Mouse (Mus musculus) hindbrain, embryonic 16.5 days (tissue): ENCODE measurements at regions not wholly inside any gene's neighbourhood (a gene's known extent, or its start where the extent isn't known, plus 50 kb on each side); places are given as distances from the start of the nearest gene placed in this dataset.
"Not testable (repeated sequence)": the region's sequence is repeated elsewhere in the genome, so short reads cannot be mapped to it uniquely, and the experiment has no call there.

Experiments used
- ATAC-seq: fragments of 200-750 bp; cut with Nextera tagmentation; 2 replicates; pipeline ENCODE4 v1.8.0; 2017; ENCODE audit warnings: moderate TSS enrichment, moderate library complexity
- H3K27ac ChIP-seq: fragments of 300-500 bp; sonication (generic); 2 replicates; pipeline ENCODE4 v1.5.1; 2014; ENCODE audit warnings: low read depth, mild to moderate bottlenecking, control low read depth, low read length, moderate library complexity
- H3K27me3 ChIP-seq: fragments of 300-500 bp; sonication (generic); replicated peaks from 2 replicates; pipeline ENCODE4 v1.6.1; 2014; ENCODE audit warnings: low read length; ENCODE audit not compliant: control insufficient read depth, insufficient read depth
- H3K36me3 ChIP-seq: fragments of 300-500 bp; sonication (generic); 2 replicates; pipeline ENCODE4 v1.6.1; 2014; ENCODE audit warnings: mild to moderate bottlenecking, low read length, moderate library complexity, mixed read lengths; ENCODE audit not compliant: control insufficient read depth, insufficient read depth
- H3K4me1 ChIP-seq: fragments of 300-500 bp; sonication (generic); 2 replicates; pipeline ENCODE4 v1.6.1; 2014; ENCODE audit warnings: low read depth, low read length; ENCODE audit not compliant: control insufficient read depth, insufficient read depth
- H3K4me2 ChIP-seq: fragments of 300-500 bp; sonication (generic); 2 replicates; pipeline ENCODE4 v1.6.1; 2014; ENCODE audit warnings: mild to moderate bottlenecking, low read length, control low read depth, moderate library complexity
- H3K4me3 ChIP-seq: fragments of 300-500 bp; sonication (generic); 2 replicates; pipeline ENCODE4 v1.5.1; 2014; ENCODE audit warnings: mild to moderate bottlenecking, low read length, control low read depth, moderate library complexity
- H3K9ac ChIP-seq: fragments of 300-500 bp; sonication (generic); 2 replicates; pipeline ENCODE4 v1.6.1; 2014; ENCODE audit warnings: low read depth, mild to moderate bottlenecking, control low read depth, low read length, moderate library complexity
- H3K9me3 ChIP-seq: fragments of 300-500 bp; sonication (generic); 2 replicates; pipeline ENCODE4 v1.6.1; 2014; ENCODE audit warnings: mild to moderate bottlenecking, low read length, moderate library complexity; ENCODE audit not compliant: control insufficient read depth
- WGBS: fragments of 180-500 bp; shearing (Covaris S2); extraction: QIAGEN DNeasy Blood & Tissue Kit; methylation state at CpG from one replicate; pipeline ENCODE4 v1.1.7; 2014; 5-methylcytosine and 5-hydroxymethylcytosine counted together

DNA sequence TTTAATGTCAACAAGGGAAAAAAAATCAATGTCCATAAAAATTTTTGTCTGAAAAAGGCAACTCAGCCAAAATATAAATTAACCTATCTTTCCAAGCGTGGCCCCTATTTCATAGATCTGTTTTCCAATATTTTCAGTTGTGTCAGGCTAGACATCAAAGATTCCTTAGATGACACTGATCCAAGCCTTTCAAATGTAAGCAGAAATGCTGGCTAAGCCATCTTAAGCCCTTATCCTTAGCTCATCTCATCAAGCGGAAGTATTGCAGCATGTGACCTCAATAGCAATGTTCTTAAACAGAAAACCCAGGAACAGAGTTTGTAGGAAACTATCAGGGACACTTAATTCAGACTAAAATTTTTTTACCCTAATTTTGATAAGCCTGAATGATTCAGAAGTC, 327.8 kb upstream of the Cypt12 start:
- H3K9me3 ChIP-seq = no peaks in the 10 kb centered on the region
- 66% methylated on average over 2 of the region's 2 CpGs for WGBS
- H3K9ac ChIP-seq = no peak overlapping the region
- H3K27ac ChIP-seq = peak overlapping the region; percentile 56; the same call in 1 of the 2 replicates
- H3K4me3 ChIP-seq = no peak overlapping the region
- H3K36me3 ChIP-seq = no peaks in the 10 kb centered on the region
- no peak for ATAC-seq
- H3K4me1 ChIP-seq = peaks cover 4% of the 10 kb centered on the region; the same call in 1 of the 2 replicates
- H3K27me3 ChIP-seq = no peaks in the 10 kb centered on the region; the same call in 1 of the 2 replicates
- no peak overlapping the region for H3K4me2 ChIP-seq

- no peak overlapping the region for H3K9ac ChIP-seq
- no peak overlapping the region for H3K4me2 ChIP-seq
- no peak overlapping the region for H3K4me3 ChIP-seq
- no peaks in the 10 kb centered on the region for H3K4me1 ChIP-seq
- H3K9me3 ChIP-seq = no peaks in the 10 kb centered on the region
- no peaks in the 10 kb centered on the region for H3K36me3 ChIP-seq
- no peak overlapping the region for H3K27ac ChIP-seq
- no peak for ATAC-seq
- WGBS = 73% methylated on average over 3 of the region's 3 CpGs
- no peaks in the 10 kb centered on the region for H3K27me3 ChIP-seq
These were observed 315.7 kb upstream of the Cypt12 start for GRCm38 (mm10) chr3:17632484-17632883.

DNA sequence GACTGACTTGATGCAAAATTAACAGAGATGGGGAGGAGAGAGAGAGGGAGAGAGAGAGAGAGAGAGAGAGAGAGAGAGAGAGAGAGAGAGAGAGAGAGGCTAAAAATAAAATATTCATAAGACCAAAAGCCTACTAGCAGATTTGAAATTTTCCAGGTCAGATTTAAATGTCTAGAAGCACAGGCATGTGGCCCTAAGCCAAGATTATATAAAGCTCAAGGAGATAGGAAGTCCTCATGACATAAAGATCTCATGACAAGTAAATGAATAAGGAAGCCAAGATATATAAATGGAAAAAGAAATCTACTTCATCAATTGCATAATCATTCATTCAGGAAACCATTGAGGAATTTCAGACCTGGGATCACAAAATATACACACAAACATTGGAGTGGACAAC, 311.9 kb upstream of the Cypt12 start:
- Histone ChIP-seq H3K4me2 (no peak overlapping the region), H3K27ac (no peak overlapping the region), H3K9ac (no peak overlapping the region), H3K9me3 (no peaks in the 10 kb centered on the region), H3K27me3 (no peaks in the 10 kb centered on the region), H3K36me3 (no peaks in the 10 kb centered on the region), H3K4me1 (no peaks in the 10 kb centered on the region), H3K4me3 (no peak overlapping the region)
- no peak for ATAC-seq

DNA sequence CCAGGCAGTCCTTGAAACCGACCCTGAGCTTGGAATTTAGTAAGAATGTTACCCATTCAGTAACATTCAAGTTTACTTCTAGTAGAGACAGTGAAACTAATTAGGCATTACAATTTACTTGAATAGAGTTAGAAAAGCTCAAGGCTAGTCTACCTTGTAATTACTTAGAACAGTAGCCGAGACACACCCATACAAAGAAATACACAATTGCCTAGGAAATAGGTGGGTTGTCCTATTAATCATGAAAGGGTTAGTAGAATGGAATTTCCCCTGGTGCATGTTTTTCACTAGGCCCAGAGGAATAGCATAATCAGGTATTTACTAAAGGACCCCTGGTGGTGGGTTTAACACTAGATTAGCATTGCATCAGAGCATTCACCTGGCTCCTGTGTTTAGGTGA, 288.2 kb upstream of the Cypt12 start:
- not testable (repeated sequence) for H3K4me3 ChIP-seq, H3K27ac ChIP-seq, H3K27me3 ChIP-seq, H3K9me3 ChIP-seq, H3K4me1 ChIP-seq, ATAC-seq, H3K4me2 ChIP-seq, H3K9ac ChIP-seq, H3K36me3 ChIP-seq
- 90% methylated on average over 2 of the region's 2 CpGs for WGBS

DNA sequence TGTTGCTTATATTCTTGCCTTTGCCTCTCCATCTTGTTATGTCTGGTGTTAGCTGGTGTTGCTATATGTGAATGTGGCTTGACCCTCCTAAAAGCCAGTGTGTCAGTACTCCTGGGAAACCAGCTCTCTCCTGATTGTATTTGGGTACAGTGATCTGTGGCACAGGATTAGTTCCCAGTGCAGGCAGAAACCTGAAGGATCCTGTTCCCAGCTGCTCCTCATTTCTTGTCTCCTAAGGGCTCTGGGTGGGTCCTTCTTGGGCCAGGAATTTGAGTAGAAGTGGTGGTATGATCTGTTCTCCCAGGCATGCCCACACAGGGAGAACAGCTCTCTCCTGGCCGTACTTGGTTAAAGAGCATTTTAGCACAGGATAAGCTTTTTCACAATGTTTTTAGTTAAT, 286.2 kb upstream of the Cypt12 start:
- no peaks in the 10 kb centered on the region for H3K4me1 ChIP-seq
- no peak overlapping the region for H3K9ac ChIP-seq
- H3K4me3 ChIP-seq = no peak overlapping the region
- H3K27me3 ChIP-seq = no peaks in the 10 kb centered on the region
- H3K4me2 ChIP-seq = no peak overlapping the region
- H3K9me3 ChIP-seq = no peaks in the 10 kb centered on the region
- H3K36me3 ChIP-seq = no peaks in the 10 kb centered on the region
- H3K27ac ChIP-seq = no peak overlapping the region
- 84% methylated on average over 1 of the region's 1 CpGs for WGBS
- no peak for ATAC-seq

DNA sequence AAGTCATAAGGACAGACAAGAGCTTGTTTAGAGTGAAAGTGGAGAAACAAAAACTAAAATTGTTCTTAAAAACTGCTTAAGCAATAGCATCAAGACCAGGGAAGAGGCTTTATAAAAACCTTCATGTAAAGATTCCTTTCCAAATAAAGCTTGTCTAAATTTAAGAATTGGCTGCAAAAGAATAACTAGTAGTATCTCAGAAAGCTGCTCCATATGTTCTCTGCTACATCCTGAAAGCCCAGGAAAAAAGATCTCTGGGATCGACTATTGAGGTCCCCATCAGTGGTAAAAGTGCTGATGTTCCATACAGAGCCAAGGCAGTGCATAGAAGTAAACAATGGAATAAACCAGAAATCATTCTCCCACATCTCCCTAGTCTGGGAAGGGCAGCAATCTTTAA, 281.2 kb upstream of the Cypt12 start:
- 96% methylated on average over 1 of the region's 1 CpGs for WGBS
- H3K9ac ChIP-seq = no peak overlapping the region
- no peak overlapping the region for H3K4me2 ChIP-seq
- no peak overlapping the region for H3K4me3 ChIP-seq
- no peaks in the 10 kb centered on the region for H3K4me1 ChIP-seq
- no peaks in the 10 kb centered on the region; the same call in none of the 2 replicates for H3K9me3 ChIP-seq
- H3K36me3 ChIP-seq = no peaks in the 10 kb centered on the region
- no peak for ATAC-seq
- H3K27me3 ChIP-seq = no peaks in the 10 kb centered on the region
- H3K27ac ChIP-seq = no peak overlapping the region

DNA sequence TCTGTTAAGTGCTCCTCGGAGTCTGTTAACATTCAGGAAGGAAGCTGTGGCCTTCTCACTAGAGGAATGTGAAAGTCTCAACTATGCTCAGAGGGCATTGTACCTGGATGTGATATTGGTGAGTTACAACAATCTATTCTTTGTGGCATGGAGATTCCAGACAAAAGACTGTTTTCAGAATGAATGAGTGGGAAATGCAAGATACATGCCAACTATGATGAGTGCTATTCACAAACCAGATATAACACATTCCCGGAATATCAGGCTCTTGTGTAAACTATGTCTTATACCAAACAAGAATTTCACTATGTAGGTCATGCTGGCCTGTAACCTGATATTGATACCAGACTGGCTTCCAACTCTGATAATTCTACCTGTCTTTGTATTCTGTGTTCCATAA, 279.4 kb upstream of the Cypt12 start:
- Histone ChIP-seq H3K4me2 (no peak overlapping the region), H3K36me3 (no peaks in the 10 kb centered on the region), H3K27me3 (no peaks in the 10 kb centered on the region), H3K9me3 (no peaks in the 10 kb centered on the region; the same call in none of the 2 replicates), H3K9ac (no peak overlapping the region), H3K4me1 (no peaks in the 10 kb centered on the region), H3K27ac (no peak overlapping the region), H3K4me3 (no peak overlapping the region)
- 80% methylated on average over 2 of the region's 2 CpGs for WGBS
- ATAC-seq = no peak
